Mouse (Mus musculus) intestine, embryonic 15.5 days (tissue): ENCODE measurements around the gene Fktn. TPM values are rescaled to one million over a fixed set of nuclear protein-coding genes. Genes with fewer than 3 reads are reported as not detected.
A peak's percentile ranks its signal among the peaks of the same experiment; 100 is the strongest.

Experiments used
- ATAC-seq: fragments of 200-750 bp; cut with Nextera tagmentation; 2 replicates; pipeline ENCODE4 v1.8.0; 2017; ENCODE audit warnings: moderate TSS enrichment, moderate library complexity
- H3K27ac ChIP-seq: fragments of 300-500 bp; sonication (generic); 2 replicates; pipeline ENCODE4 v1.5.1; 2015; ENCODE audit warnings: mild to moderate bottlenecking, inconsistent platforms
- H3K27me3 ChIP-seq: fragments of 300-500 bp; sonication (generic); replicated peaks from 2 replicates; pipeline ENCODE4 v1.6.1; 2015; ENCODE audit warnings: inconsistent platforms
- H3K36me3 ChIP-seq: fragments of 300-500 bp; sonication (generic); 2 replicates; pipeline ENCODE4 v1.6.1; 2015; ENCODE audit warnings: inconsistent platforms
- H3K4me1 ChIP-seq: fragments of 300-500 bp; sonication (generic); replicated peaks from 2 replicates; pipeline ENCODE4 v1.6.1; 2015; ENCODE audit warnings: inconsistent platforms
- H3K4me2 ChIP-seq: fragments of 300-500 bp; sonication (generic); replicated peaks from 2 replicates; pipeline ENCODE4 v1.6.1; 2015; ENCODE audit warnings: mild to moderate bottlenecking, inconsistent platforms
- H3K4me3 ChIP-seq: fragments of 300-500 bp; sonication (generic); replicated peaks from 2 replicates; pipeline ENCODE4 v1.5.1; 2015; ENCODE audit warnings: inconsistent platforms
- H3K9ac ChIP-seq: fragments of 300-500 bp; sonication (generic); 2 replicates; pipeline ENCODE4 v1.6.1; 2015; ENCODE audit warnings: inconsistent platforms
- H3K9me3 ChIP-seq: fragments of 300-500 bp; sonication (generic); 2 replicates; pipeline ENCODE4 v1.6.1; 2016; ENCODE audit warnings: inconsistent platforms
- WGBS: fragments of 180-500 bp; shearing (Covaris S2); methylation state at CpG from one replicate; pipeline ENCODE4 v1.1.7; 2015; 5-methylcytosine and 5-hydroxymethylcytosine counted together
- polyA plus RNA-seq: library from polyadenylated mRNA; unstranded; fragments of >200 nt; fragmentation: Nextera tagmentation; extraction: Ambion mirVana; gene quantifications from 2 replicates; pipeline ENCODE4 v1.2.1, GENCODE M21; 2015

Gene Fktn
- polyA plus RNA-seq, 1 experiment from 2014 or later: 15.9 TPM

DNA sequence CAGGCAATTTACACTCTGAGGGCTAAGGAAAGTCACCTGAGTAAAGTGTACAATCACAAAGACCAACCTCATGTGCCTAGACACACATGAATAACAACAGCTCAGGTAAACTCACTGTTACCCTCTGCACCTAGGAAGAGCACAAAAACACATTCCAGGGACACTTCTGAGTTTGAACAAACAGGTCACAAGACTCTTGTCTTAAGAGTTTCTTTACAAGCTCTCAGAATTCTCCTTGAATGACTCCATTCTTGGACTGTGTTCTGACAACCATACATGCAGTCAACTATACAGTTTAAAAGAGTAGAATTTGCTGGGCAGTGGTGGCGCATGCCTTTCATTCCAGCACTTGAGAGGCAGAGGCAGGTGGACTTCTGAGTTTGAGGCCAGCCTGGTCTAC is 14.3 kb downstream of the Fktn start:
- Histone ChIP-seq H3K9ac (no peak overlapping the region), H3K27me3 (no peaks in the 10 kb centered on the region), H3K36me3 (no peaks in the 10 kb centered on the region), H3K4me2 (no peak overlapping the region), H3K9me3 (no peaks in the 10 kb centered on the region), H3K4me3 (no peak overlapping the region), H3K27ac (no peak overlapping the region), H3K4me1 (no peaks in the 10 kb centered on the region)
- no peak for ATAC-seq
- 88% methylated on average over 1 of the region's 1 CpGs for WGBS

DNA sequence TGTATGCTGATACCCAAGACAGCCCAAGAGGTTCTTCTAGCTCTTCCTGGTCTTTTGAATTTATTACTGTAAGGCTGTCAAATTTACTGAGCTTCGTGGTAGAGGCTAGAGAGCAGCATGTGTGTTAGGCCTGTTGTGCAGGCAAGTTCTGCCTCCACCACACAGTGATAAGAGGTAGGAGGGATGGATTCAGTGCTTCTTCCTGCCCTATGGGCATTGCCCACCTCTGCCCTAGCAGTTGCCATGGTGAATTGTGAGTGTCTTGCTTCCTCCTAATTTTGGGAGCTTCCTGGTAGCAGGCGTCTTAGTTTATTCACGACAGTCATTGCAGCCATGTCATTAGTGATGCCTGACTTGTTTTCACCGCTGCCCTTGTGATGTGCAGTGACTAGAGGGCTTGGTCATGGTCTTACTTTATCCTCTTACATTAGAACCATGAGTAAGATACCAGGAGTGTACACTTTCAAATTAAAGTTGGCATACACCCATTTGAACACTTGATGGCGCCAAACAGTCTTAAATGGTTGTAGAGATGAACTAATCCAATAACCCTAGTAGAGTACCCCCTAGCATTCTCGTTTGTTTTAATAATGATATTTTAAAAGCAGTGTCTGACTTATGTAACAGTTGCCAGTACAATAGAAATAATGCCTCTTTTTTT is 25.3 kb downstream of the Fktn start:
- no peaks in the 10 kb centered on the region for H3K27me3 ChIP-seq
- no peak overlapping the region for H3K9ac ChIP-seq
- no peaks in the 10 kb centered on the region for H3K9me3 ChIP-seq
- no peak overlapping the region for H3K4me2 ChIP-seq
- H3K4me3 ChIP-seq: no peak overlapping the region
- H3K27ac ChIP-seq: no peak overlapping the region
- WGBS: 47% methylated on average over 6 of the region's 6 CpGs
- H3K36me3 ChIP-seq: peaks cover 5% of the 10 kb centered on the region; the same call in 1 of the 2 replicates
- peak; percentile 41; the same call in 1 of the 2 replicates for ATAC-seq
- no peaks in the 10 kb centered on the region for H3K4me1 ChIP-seq

DNA sequence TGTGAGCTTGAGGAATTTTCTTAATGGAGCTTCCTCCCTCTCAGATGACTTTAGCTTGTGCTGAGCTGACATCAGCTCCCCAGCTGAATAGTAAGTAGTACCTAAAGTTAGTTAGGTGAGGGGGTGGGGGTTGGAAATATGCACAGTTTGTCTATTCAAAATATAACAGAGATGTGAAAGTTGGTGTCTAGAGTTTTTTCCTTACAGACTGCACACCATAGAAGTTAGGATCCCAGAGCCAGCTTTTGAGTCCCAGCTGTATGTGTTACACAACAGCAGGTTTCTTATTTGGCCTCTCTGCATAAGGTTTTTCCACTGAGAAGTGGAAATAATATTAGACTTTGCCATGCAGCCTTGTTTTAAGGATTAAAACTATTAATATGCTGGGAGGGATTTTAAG is 36.0 kb downstream of the Fktn start:
- H3K36me3 ChIP-seq: peaks cover 4% of the 10 kb centered on the region
- no peak for ATAC-seq

DNA sequence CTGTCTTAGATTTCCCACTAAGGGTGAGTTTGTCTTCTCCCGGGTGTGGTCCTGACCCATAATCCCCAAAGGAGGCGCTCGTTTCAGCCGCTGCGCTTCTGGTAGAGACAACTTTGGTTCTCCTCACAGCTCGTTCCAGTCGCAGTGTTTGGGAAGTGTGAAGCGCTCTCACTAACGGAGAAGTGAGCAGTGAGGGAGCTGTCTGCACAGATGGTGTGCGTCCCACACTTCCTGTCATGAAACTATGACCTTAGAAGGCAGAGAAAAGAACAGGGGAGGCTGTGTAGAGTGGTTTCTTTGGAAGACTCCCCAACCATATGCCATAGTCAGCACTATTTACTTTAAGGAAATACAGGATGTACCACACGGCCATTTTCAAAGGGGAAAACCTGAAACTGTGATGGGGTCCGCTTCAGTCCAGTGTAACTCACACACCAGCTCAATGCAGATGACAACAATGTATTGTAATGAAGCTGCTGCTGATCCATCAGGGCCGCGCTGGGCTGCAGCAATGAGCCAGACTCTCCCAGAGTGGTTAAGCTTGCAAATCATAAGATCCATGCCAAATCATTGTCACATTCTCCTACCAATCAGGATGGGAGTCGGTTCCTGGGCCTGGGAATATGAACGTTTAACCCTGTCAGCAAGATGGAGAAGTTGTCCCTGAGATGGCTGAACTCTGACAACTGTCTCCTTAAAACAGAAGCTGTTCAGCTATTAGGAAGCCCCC is 36.8 kb downstream of the Fktn start:
- H3K27me3 ChIP-seq: no peaks in the 10 kb centered on the region
- 61% methylated on average over 16 of the region's 16 CpGs for WGBS
- no peak for ATAC-seq
- H3K4me1 ChIP-seq: no peaks in the 10 kb centered on the region
- no peak overlapping the region for H3K4me3 ChIP-seq
- H3K27ac ChIP-seq: no peak overlapping the region
- no peaks in the 10 kb centered on the region for H3K9me3 ChIP-seq
- no peak overlapping the region for H3K9ac ChIP-seq
- peaks cover 4% of the 10 kb centered on the region for H3K36me3 ChIP-seq
- no peak overlapping the region for H3K4me2 ChIP-seq

More for the DNA sequence above, 36.0 kb downstream of the Fktn start:
- Histone ChIP-seq H3K27ac (no peak overlapping the region), H3K4me1 (no peaks in the 10 kb centered on the region), H3K9me3 (no peaks in the 10 kb centered on the region), H3K9ac (no peak overlapping the region), H3K4me3 (no peak overlapping the region), H3K4me2 (no peak overlapping the region), H3K27me3 (no peaks in the 10 kb centered on the region)

DNA sequence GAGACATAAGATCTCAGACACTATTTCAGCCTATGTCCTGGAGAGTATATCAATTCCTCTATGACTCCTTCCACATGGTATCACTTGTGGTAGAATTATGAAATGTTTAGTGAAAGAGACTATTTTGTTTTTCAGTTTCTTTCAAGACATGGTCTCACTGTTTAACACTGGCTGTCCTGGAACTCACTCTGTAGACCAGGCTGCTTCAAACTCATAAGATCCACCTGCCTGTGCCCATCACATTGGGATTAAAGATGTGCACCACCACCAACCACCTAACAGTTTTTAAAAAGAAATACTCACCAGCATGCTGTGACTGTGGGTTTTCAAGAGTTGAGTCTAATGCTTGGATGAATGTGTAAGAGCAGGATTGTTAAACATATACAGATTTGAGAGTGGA is 43.2 kb downstream of the Fktn start:
- Histone ChIP-seq H3K9me3 (no peaks in the 10 kb centered on the region), H3K36me3 (no peaks in the 10 kb centered on the region), H3K4me1 (no peaks in the 10 kb centered on the region), H3K27ac (no peak overlapping the region), H3K27me3 (no peaks in the 10 kb centered on the region), H3K9ac (no peak overlapping the region), H3K4me2 (no peak overlapping the region), H3K4me3 (no peak overlapping the region)
- no peak for ATAC-seq

DNA sequence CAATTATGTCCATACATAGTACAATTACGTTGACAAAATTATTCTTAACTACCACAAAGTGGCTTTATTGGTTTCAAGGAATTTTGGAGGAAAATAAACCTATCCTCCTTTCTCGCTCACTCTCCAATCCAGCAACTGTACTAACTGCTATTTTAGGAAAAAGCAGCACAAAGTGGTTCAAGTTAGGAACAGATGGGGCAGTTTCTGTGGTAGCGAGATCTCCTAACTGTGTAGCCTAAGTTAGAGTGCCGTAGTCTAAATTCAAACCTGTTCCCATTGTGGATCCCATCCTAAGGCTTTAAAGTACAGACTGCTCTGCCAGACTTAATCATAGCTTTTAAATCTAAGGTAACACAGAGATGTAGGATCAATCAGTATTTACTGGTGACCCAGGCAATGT is 45.0 kb downstream of the Fktn start:
- ATAC-seq: no peak
- Histone ChIP-seq H3K4me3 (no peak overlapping the region), H3K36me3 (no peaks in the 10 kb centered on the region), H3K9ac (no peak overlapping the region), H3K9me3 (no peaks in the 10 kb centered on the region), H3K4me1 (no peaks in the 10 kb centered on the region), H3K27me3 (no peaks in the 10 kb centered on the region), H3K27ac (no peak overlapping the region), H3K4me2 (no peak overlapping the region)
- WGBS: 93% methylated on average over 4 of the region's 4 CpGs

DNA sequence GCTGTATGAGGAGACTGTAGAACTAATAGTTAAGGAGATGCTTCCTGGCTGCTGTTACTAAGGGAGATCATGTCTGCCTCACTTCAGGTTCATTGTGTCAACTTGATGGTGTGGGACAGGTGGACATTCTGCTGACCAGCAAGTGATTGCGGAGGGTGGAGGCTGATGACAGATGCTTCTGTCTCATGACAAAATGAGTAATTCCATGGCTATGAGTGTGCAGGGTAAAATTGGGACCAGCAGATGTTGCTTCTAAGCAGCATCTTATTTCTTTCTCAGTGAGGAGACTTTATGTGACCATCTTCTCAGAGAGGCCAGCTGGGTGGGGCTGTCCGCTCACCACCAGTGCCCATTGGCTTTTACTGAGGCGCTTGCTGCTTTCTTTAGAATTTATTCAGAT is 45.9 kb downstream of the Fktn start:
- no peak for ATAC-seq
- 94% methylated on average over 3 of the region's 3 CpGs for WGBS

DNA sequence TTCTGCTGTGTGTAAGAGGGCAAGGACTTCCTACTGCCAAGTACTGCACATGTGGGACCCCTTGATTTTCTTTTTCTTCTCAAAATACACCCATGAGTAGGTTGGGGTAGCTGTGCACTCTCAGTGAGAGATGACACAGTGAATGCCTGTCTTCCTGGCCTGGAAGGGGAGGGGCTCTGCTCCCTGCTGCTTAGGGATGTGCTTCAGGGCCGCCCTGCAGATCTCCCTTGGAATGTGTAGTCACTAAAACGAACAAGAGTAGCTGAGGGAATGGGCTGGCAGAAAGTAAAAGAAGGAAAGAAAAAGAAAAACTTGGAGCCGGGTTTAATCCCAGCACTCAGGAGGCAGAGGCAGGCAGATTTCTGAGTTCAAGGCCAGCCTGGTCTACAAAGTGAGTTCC is 48.7 kb downstream of the Fktn start:
- no peak for ATAC-seq
- no peak overlapping the region for H3K27ac ChIP-seq
- no peak overlapping the region for H3K4me3 ChIP-seq
- H3K36me3 ChIP-seq: no peaks in the 10 kb centered on the region
- 64% methylated on average over 3 of the region's 3 CpGs for WGBS
- no peaks in the 10 kb centered on the region for H3K27me3 ChIP-seq
- no peaks in the 10 kb centered on the region for H3K4me1 ChIP-seq
- H3K9me3 ChIP-seq: no peaks in the 10 kb centered on the region
- no peak overlapping the region for H3K9ac ChIP-seq
- H3K4me2 ChIP-seq: no peak overlapping the region

More for the DNA sequence above, 45.9 kb downstream of the Fktn start:
- no peak overlapping the region for H3K27ac ChIP-seq
- H3K4me2 ChIP-seq: no peak overlapping the region
- no peak overlapping the region for H3K4me3 ChIP-seq
- no peaks in the 10 kb centered on the region for H3K36me3 ChIP-seq
- no peaks in the 10 kb centered on the region for H3K4me1 ChIP-seq
- no peak overlapping the region for H3K9ac ChIP-seq
- no peaks in the 10 kb centered on the region for H3K9me3 ChIP-seq
- H3K27me3 ChIP-seq: no peaks in the 10 kb centered on the region

DNA sequence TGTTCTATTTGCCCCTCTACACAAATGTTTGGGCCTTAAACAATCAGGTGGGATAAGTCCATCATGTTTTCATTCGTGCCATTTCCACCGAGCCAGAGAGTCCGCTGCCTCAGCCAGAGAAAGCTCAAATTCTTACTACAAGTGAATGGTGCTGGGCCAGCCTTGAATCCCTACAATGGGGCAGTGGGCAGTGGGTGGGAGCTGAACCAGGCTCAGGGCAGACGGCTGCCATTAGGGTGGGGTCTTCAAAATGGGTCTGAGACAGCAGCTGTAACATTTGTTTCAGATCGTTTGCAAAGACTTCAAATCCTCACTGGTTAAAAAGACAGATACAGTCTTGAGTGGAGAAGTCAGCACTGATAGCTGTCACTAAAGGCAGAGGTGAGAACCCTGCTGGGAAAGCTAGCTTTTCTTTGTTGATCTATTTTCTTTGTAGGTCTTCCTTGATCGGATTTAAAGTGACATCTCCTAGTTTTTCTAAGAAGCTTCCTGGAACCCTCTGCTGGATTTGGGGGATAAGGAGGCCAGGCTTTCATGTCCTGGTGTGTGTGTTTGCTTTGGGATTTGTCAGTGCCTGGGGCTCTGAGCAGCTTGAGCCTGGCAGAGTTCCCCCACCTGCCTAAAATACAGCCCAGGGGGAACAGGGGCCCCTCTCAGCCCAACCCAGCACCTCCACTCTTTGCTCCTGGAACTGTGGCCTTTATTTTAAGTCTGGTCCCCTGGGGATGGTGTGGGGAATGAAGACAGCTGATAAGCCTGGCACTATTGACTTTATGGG is 57.3 kb downstream of the Fktn start:
- H3K27me3 ChIP-seq: 0 out of 2 replicates have a peak, but pooled peaks cover 2% of the 10 kb centered on the region
- no peak overlapping the region for H3K4me2 ChIP-seq
- H3K4me1 ChIP-seq: no peaks in the 10 kb centered on the region
- no peaks in the 10 kb centered on the region for H3K36me3 ChIP-seq
- no peak overlapping the region for H3K27ac ChIP-seq
- no peak overlapping the region for H3K9ac ChIP-seq
- H3K4me3 ChIP-seq: no peak overlapping the region
- WGBS: 34% methylated on average over 6 of the region's 6 CpGs
- no peak for ATAC-seq
- no peaks in the 10 kb centered on the region for H3K9me3 ChIP-seq

DNA sequence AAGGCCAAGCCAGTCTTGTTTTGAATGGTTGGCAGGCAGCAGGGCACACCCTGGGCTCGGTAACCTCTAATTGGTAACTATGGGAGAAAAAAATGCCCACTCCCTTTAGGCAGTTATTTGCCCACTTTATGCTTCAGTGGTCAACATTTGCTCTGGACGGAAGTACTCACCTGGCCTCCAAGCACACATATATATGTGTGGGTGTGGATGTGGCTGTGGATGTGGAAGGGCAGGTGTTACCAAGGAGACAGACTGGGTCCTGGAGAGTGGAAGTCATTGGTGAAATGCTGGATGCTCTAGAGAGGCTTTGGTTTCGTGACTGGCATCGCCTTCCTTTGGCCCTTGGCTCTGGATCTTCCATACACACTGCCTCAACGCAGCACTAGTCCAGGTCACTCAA is 58.2 kb downstream of the Fktn start:
- WGBS: 75% methylated on average over 5 of the region's 5 CpGs
- Histone ChIP-seq H3K27me3 (peaks cover 9% of the 10 kb centered on the region; the same call in 1 of the 2 replicates), H3K4me1 (no peaks in the 10 kb centered on the region), H3K4me3 (no peak overlapping the region), H3K9me3 (no peaks in the 10 kb centered on the region), H3K9ac (no peak overlapping the region), H3K36me3 (no peaks in the 10 kb centered on the region), H3K27ac (no peak overlapping the region), H3K4me2 (no peak overlapping the region)
- no peak; the same call in 1 of the 2 replicates for ATAC-seq

DNA sequence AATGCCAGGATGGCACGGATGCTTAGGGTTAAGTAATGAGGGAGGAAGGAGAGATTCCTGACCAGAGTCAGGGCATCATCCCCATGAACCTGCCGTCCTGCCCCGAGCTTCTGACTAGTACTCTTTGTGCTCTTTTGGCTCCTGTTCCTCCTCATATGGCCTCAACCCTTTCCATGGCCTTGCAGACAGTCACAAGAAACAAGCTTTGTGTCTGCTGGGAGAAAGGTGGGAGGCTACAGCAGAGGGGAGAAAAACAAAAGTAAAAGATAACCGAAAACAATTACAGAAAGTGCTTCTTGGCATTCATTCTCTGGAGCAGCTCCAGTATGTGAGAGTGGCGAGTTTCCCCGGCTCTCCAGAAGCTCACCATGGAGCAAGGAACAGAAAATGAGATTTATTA is 60.1 kb downstream of the Fktn start:
- Histone ChIP-seq H3K36me3 (no peaks in the 10 kb centered on the region), H3K4me3 (no peak overlapping the region), H3K9ac (no peak overlapping the region), H3K4me1 (no peaks in the 10 kb centered on the region), H3K9me3 (no peaks in the 10 kb centered on the region), H3K27ac (no peak overlapping the region), H3K4me2 (no peak overlapping the region), H3K27me3 (peaks cover 9% of the 10 kb centered on the region; the same call in 1 of the 2 replicates)
- no peak for ATAC-seq
- WGBS: 59% methylated on average over 6 of the region's 6 CpGs

DNA sequence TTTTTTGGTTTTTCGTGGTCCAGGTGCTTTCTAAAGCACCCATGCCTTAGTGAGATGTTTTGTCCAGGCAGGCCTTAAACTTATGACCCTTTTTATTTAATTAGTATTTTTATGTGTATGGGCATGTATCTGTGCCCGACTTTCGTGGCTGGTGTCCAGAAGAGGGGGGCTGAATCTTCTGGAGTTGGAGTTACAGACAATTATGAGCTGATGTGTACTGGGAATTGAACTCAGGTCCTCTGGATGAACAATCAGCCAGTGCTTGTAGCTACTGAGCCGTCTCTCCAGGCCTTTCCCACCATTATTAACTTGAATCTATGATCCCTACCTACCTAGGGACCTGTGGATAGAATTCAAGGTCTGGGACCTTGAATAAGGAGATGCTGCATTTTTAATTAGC is 67.6 kb downstream of the Fktn start:
- no peak for ATAC-seq
- no peak overlapping the region for H3K4me2 ChIP-seq

More for the DNA sequence above, 67.6 kb downstream of the Fktn start:
- Histone ChIP-seq H3K9me3 (no peaks in the 10 kb centered on the region), H3K4me3 (no peak overlapping the region), H3K9ac (no peak overlapping the region), H3K27me3 (peaks cover 6% of the 10 kb centered on the region; the same call in 1 of the 2 replicates), H3K27ac (no peak overlapping the region), H3K36me3 (no peaks in the 10 kb centered on the region), H3K4me1 (0 out of 2 replicates have a peak, but pooled peaks cover 3% of the 10 kb centered on the region)
- WGBS: 69% methylated on average over 4 of the region's 4 CpGs
